Mouse (Mus musculus) liver, embryonic 14.5 days (tissue): ENCODE results near the gene Pih1d1. TPM values are rescaled to one million over a fixed set of nuclear protein-coding genes. Genes with fewer than 3 reads are reported as not detected.

Source experiments
- ATAC-seq: fragments of 200-750 bp; cut with Nextera tagmentation; 2 replicates; pipeline ENCODE4 v1.8.0; 2017; ENCODE audit warnings: moderate number of reproducible peaks, mild to moderate bottlenecking, moderate library complexity; ENCODE audit not compliant: insufficient read depth
- DNase-seq, 3 experiments: peaks; one replicate each; pipeline ENCODE4 v3.0.0-alpha.2; 2012 to 2013; ENCODE audit warnings: low read depth in 3 of 3, low spot score in 3 of 3
- H3K27ac ChIP-seq: fragments of 300-500 bp; sonication (generic); 2 replicates; pipeline ENCODE4 v1.5.1; 2014; ENCODE audit warnings: moderate library complexity, mild to moderate bottlenecking, control low read depth, inconsistent platforms
- H3K27me3 ChIP-seq: fragments of 300-500 bp; sonication (generic); 2 replicates; pipeline ENCODE4 v1.6.1; 2014; ENCODE audit warnings: mild to moderate bottlenecking, low read length, moderate library complexity; ENCODE audit not compliant: control insufficient read depth, insufficient read depth
- H3K36me3 ChIP-seq: fragments of 300-500 bp; sonication (generic); replicated peaks from 2 replicates; pipeline ENCODE4 v1.6.1; 2014; ENCODE audit warnings: low read depth; ENCODE audit not compliant: control insufficient read depth, insufficient read depth
- H3K4me1 ChIP-seq, 2 experiments: fragments of 200-500 bp in 1 of 2; fragments of 300-500 bp in 1 of 2; sonication (generic) in 1 of 2; replicated peaks; 2 replicates each; pipeline ENCODE4 v1.6.1; 2012 to 2014; ENCODE audit warnings: antibody characterized with exemption in 1 of 2, inconsistent platforms in 1 of 2, low read length in 1 of 2; ENCODE audit not compliant: control insufficient read depth in 2 of 2, insufficient read depth in 2 of 2
- H3K4me2 ChIP-seq: fragments of 300-500 bp; sonication (generic); 2 replicates; pipeline ENCODE4 v1.6.1; 2014; ENCODE audit warnings: low read depth, mild to moderate bottlenecking, control low read depth, moderate library complexity
- H3K4me3 ChIP-seq, 2 experiments: fragments of 200-500 bp in 1 of 2; fragments of 300-500 bp in 1 of 2; sonication (generic) in 1 of 2; 2 replicates each; pipeline ENCODE4 v1.5.1; 2012 to 2014; ENCODE audit warnings: low read depth in 2 of 2, low read length in 2 of 2, mild to moderate bottlenecking in 2 of 2, control low read depth in 1 of 2, inconsistent platforms in 1 of 2, moderate library complexity in 1 of 2; ENCODE audit not compliant: insufficient read depth in 1 of 2
- H3K9ac ChIP-seq: fragments of 300-500 bp; sonication (generic); replicated peaks from 2 replicates; pipeline ENCODE4 v1.6.1; 2014; ENCODE audit warnings: mild to moderate bottlenecking, control low read depth, moderate library complexity
- H3K9me3 ChIP-seq: fragments of 300-500 bp; sonication (generic); 2 replicates; pipeline ENCODE4 v1.6.1; 2016; ENCODE audit warnings: low read length, mixed read lengths; ENCODE audit not compliant: control insufficient read depth
- CTCF ChIP-seq: IDR thresholded peaks from 2 replicates; pipeline ENCODE4 v1.5.1; 2016; ENCODE audit warnings: antibody characterized with exemption, low read depth, control low read depth
- EP300 ChIP-seq: IDR thresholded peaks from 2 replicates; pipeline ENCODE4 v1.6.1; 2016; ENCODE audit warnings: antibody characterized with exemption, low read depth
- WGBS: fragments of 180-500 bp; shearing (Covaris S2); extraction: QIAGEN DNeasy Blood & Tissue Kit; methylation state at CpG from one replicate; pipeline ENCODE4 v1.1.7; 2014; ENCODE audit not compliant: insufficient replicate concordance; 5-methylcytosine and 5-hydroxymethylcytosine counted together
- polyA plus RNA-seq, 2 experiments: library from polyadenylated mRNA; depleted of rRNA in 1 of 2; stranded (reverse) in 1 of 2; unstranded in 1 of 2; fragments of >200 nt; fragmentation: Nextera tagmentation in 1 of 2; extraction: Ambion mirVana in 1 of 2; gene quantifications; 2 replicates each; pipeline versions ENCODE4 v1.2.1 to v1.2.3; 2012 to 2014

Gene Pih1d1
- polyA plus RNA-seq, 2 experiments, result 38.3 to 45.8 TPM

DNA sequence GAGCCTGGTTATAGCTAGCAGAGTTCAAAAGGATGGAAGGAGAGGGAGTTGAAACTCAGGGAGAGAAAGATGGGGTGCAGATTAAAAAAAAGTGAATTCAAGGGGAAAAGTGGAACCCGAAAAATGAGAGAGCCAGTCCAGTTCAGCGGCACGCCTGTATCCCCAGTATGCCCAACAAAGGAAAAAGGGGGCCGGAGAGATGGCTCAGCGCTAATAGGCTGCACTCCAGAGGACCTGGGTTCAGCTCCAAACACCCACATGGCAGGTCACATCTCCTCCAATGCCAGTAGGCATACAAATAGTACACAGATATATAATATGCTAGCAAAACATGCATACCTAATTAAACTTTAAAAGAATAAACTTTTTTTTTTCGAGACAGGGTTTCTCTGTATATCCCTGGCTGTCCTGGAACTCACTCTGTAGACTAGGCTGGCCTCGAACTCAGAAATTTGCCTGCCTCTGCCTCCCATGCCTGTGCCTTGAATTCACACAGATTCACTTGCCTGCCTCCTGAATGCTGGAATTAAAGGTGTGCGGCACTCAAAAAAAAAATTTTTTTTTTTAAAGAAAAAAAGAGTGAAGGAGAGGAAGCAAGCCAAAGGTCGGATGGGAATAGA, 9.0 kb downstream of the Pih1d1 start:
- Histone ChIP-seq H3K27me3 (peaks cover 58% of the 10 kb centered on the region), H3K4me2 (no peak overlapping the region), H3K9me3 (no peaks in the 10 kb centered on the region), H3K4me3 (no peak overlapping the region), H3K36me3 (no peaks in the 10 kb centered on the region), H3K9ac (no peak overlapping the region), H3K4me1 (peaks cover 2 to 3% of the 10 kb centered on the region in 2 experiments; a peak in 1 of 4 replicates), H3K27ac (no peak overlapping the region)
- no peak for ATAC-seq
- no peak for TF ChIP-seq CTCF
- TF ChIP-seq EP300, result no peak
- whole genome bisulfite sequencing, result 56% methylated on average over 9 of the region's 9 CpGs
- DNase-seq, result no peak

DNA sequence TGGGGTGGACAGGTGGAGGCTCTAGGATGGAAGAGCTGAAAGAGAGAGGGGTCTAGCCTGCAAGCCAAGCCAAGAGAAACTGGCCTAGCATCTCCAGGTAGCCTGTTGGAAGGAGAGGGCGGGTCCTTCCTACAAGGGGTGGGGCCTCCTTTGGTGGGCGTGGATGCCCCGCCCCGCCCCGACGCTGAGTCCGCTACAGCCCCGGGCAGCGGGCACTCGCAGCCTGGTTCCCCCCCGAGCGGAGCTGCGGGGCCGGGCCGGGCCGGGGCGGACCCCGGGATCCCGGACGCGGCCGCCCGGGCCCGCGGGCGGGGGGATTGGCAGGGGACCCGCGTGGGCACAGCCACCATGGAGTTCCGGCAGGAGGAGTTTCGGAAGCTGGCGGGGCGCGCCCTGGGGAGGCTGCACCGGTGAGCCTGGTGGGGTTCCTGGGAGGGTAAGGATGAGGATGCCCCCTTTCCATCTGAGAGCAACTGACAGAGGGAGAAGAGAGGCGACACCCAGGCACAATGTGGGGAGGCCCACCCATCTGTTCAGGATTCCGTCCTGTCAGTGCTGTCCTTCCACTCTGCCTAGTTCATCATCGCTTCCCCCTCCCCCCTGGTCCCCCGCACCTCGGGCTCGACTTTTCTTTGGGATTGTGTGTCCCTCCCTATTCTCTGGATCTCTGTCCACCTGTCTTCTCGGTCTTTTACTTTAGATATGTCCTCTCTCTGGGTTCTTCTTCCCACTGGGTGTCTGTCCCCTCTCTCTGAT, 9.8 kb downstream of the Pih1d1 start, which contains the start of gene Slc17a7:
Gene Slc17a7, plus strand, starts transcription at position 215 of the 756 bp plus-strand sequence.
- Histone ChIP-seq H3K9me3 (no peaks in the 10 kb centered on the region), H3K27me3 (peaks cover 66% of the 10 kb centered on the region), H3K4me3 (peak within 1 kb of the TSS in 1 of 2 experiments; percentile 48; a peak in 2 of 4 replicates), H3K4me2 (peak within 1 kb of the TSS; percentile 67), H3K4me1 (peaks cover 2 to 3% of the 10 kb centered on the region in 2 experiments; a peak in 1 of 4 replicates), H3K9ac (no peak within 1 kb of the TSS), H3K36me3 (no peaks in the 10 kb centered on the region), H3K27ac (no peak within 1 kb of the TSS)
- no peak for TF ChIP-seq EP300
- TF ChIP-seq CTCF, result no peak
- WGBS, result 2% methylated on average over 40 of the region's 41 CpGs
- no peak for DNase-seq
- ATAC-seq, result no peak

DNA sequence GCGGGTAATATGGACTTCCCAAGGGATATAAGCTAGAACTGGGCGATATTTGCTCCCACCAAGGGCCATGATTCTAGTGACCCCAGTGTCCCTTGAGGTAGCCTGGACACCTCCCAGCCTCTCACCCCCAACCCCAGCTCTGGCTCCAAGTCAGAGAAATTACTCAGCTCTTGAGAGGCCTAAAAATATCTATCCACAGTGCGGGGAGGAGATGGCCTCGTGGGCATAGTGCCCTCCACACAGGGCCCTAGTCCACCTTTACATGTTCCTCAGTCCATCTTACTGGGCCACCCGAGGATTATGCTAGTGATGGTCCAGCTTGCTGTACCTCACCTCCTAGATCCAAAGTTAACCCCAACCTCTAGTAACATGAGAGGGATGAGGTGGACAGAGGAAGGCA, 10.7 kb downstream of the Pih1d1 start:
- Histone ChIP-seq H3K4me2 (no peak overlapping the region), H3K9me3 (peaks cover 4% of the 10 kb centered on the region; the same call in 1 of the 2 replicates), H3K27me3 (peaks cover 72% of the 10 kb centered on the region), H3K4me1 (peaks cover 2 to 3% of the 10 kb centered on the region in 2 experiments; a peak in 1 of 4 replicates), H3K27ac (no peak overlapping the region), H3K36me3 (no peaks in the 10 kb centered on the region), H3K4me3 (no peak overlapping the region), H3K9ac (no peak overlapping the region)
- no peak for DNase-seq
- no peak for ATAC-seq
- 45% methylated on average over 5 of the region's 5 CpGs for WGBS
- TF ChIP-seq CTCF (no peak), EP300 (no peak)

DNA sequence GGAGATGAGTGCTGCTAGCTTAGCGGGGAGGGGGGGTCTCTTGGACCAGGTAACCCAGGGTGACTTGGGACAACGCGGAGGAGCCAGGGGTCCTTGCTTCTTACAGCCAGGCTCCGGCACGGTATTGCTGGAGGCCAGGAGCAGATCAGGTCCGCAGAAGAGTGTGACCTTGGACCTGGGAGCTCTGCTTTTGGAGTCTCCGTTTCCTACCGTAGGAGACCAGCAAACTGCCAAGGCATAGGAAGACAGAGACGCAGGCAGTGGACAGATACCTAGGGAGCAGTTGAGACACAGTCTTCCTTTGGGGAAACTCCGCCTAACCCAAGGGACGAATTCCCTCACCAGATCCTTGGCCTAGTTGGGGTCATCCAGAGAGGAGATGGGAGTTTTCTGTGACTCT, 11.6 kb downstream of the Pih1d1 start:
- DNase-seq, result no peak
- H3K27me3 ChIP-seq, result peaks cover 72% of the 10 kb centered on the region
- ATAC-seq, result no peak
- H3K4me3 ChIP-seq, result no peak overlapping the region
- 43% methylated on average over 11 of the region's 11 CpGs for WGBS
- H3K9me3 ChIP-seq, result peaks cover 4% of the 10 kb centered on the region; the same call in 1 of the 2 replicates
- TF ChIP-seq EP300 (no peak), CTCF (no peak)
- H3K36me3 ChIP-seq, result no peaks in the 10 kb centered on the region
- no peak overlapping the region for H3K27ac ChIP-seq
- H3K4me1 ChIP-seq, result peaks cover 2 to 3% of the 10 kb centered on the region in 2 experiments; a peak in 1 of 4 replicates
- H3K4me2 ChIP-seq, result no peak overlapping the region
- H3K9ac ChIP-seq, result no peak overlapping the region

- peaks cover 4% of the 10 kb centered on the region; the same call in 1 of the 2 replicates for H3K9me3 ChIP-seq
- WGBS, result 17% methylated on average over 10 of the region's 10 CpGs
- H3K4me1 ChIP-seq, result no peaks in the 10 kb centered on the region; a peak in 1 of 4 replicates
- H3K27ac ChIP-seq, result no peak overlapping the region
- peaks cover 75% of the 10 kb centered on the region for H3K27me3 ChIP-seq
- DNase-seq, result no peak
- no peak overlapping the region for H3K9ac ChIP-seq
- H3K36me3 ChIP-seq, result no peaks in the 10 kb centered on the region
- ATAC-seq, result no peak
- H3K4me3 ChIP-seq, result no peak overlapping the region
- no peak overlapping the region for H3K4me2 ChIP-seq
- no peak for TF ChIP-seq CTCF
- TF ChIP-seq EP300, result no peak
Observed at GRCm38 (mm10) chr7:45166950-45167401, 12.9 kb downstream of the Pih1d1 start.
